Mouse (Mus musculus) kidney, adult 2 months (tissue): ENCODE results near the gene Fam19a2. TPM values are rescaled to one million over a fixed set of nuclear protein-coding genes. Genes with fewer than 3 reads are reported as not detected.

Experiments used
- DNase-seq: peaks from one replicate; pipeline ENCODE4 v3.0.0; 2021
- H3K27ac ChIP-seq: fragments of 200-500 bp; 2 replicates; pipeline ENCODE4 v1.5.1; 2012; ENCODE audit warnings: low read depth, low read length, control low read depth, inconsistent platforms; ENCODE audit not compliant: insufficient read depth
- H3K27me3 ChIP-seq: fragments of 200-500 bp; replicated peaks from 2 replicates; pipeline ENCODE4 v1.6.1; 2012; ENCODE audit warnings: mild to moderate bottlenecking, moderate library complexity, low read length, inconsistent platforms; ENCODE audit not compliant: control insufficient read depth, insufficient read depth
- H3K36me3 ChIP-seq: fragments of 200-500 bp; 2 replicates; pipeline ENCODE4 v1.6.1; 2012; ENCODE audit warnings: mild to moderate bottlenecking, moderate library complexity, low read length, inconsistent platforms; ENCODE audit not compliant: control insufficient read depth, insufficient read depth
- H3K4me1 ChIP-seq: fragments of 200-500 bp; 2 replicates; pipeline ENCODE4 v1.6.1; 2011; ENCODE audit warnings: low read length; ENCODE audit not compliant: control insufficient read depth, insufficient read depth
- H3K4me3 ChIP-seq: fragments of 200-500 bp; 2 replicates; pipeline ENCODE4 v1.5.1; 2011; ENCODE audit warnings: mild to moderate bottlenecking, low read depth, low read length, control low read depth; ENCODE audit not compliant: insufficient read depth
- CTCF ChIP-seq: fragments of 200-500 bp; conservative IDR thresholded peaks from 2 replicates; pipeline ENCODE4 v1.5.1; 2011; ENCODE audit warnings: low read depth, mild to moderate bottlenecking, control low read depth, low read length, moderate library complexity, mixed read lengths; ENCODE audit not compliant: insufficient read depth, insufficient read length
- POLR2A ChIP-seq: fragments of 200-500 bp; IDR thresholded peaks from one replicate; pipeline ENCODE4 v1.6.1; 2011; ENCODE audit warnings: low read depth, low read length, control low read depth
- WGBS: fragments of 180-500 bp; shearing (Covaris S2); methylation state at CpG from one replicate; pipeline ENCODE4 v1.1.7; 2018; 5-methylcytosine and 5-hydroxymethylcytosine counted together
- polyA plus RNA-seq: library from polyadenylated mRNA; depleted of rRNA; stranded (reverse); fragments of >200 nt; gene quantifications from 2 replicates; pipeline ENCODE4 v1.2.3, GENCODE M21; 2012; rRNA removed

The Fam19a2 gene
- polyA plus RNA-seq, 1 experiment: 0.06 TPM

DNA sequence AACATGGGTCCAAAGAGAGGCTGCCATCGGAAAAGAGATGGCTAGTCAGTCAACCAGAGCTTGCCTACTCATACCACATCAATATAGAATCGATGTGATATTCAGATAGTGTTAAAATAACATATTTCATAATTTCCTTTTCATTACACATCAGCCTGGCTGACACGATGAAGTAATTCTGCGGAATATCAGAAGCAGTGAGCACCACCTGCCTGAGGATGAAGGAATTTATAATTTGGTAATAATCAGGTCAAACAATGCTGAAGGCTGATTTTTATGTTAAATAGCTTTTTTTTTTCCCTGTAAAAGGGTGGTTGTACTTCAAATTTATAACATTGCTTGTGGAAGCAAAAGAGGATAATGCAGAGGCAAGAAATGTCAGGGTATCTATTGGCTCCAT lies 490.2 kb downstream of the Fam19a2 start:
- Histone ChIP-seq H3K4me3 (no peak overlapping the region), H3K27ac (no peak overlapping the region), H3K4me1 (no peaks in the 10 kb centered on the region), H3K27me3 (no peaks in the 10 kb centered on the region), H3K36me3 (no peaks in the 10 kb centered on the region)
- TF ChIP-seq CTCF (no peak), POLR2A (no peak)
- WGBS: 86% methylated on average over 4 of the region's 4 CpGs
- no peak for DNase-seq

GRCm38 (mm10) chr10:123789374-123789773 lies 525.6 kb downstream of the Fam19a2 start:
- no peak for DNase-seq
- Histone ChIP-seq H3K27me3 (no peaks in the 10 kb centered on the region), H3K27ac (no peak overlapping the region), H3K4me3 (no peak overlapping the region), H3K36me3 (no peaks in the 10 kb centered on the region), H3K4me1 (no peaks in the 10 kb centered on the region)
- TF ChIP-seq POLR2A: no peak
- no peak for TF ChIP-seq CTCF
- 96% methylated on average over 2 of the region's 2 CpGs for WGBS

Other genes with a start within 250 kb of the Fam19a2 start
- gene Mon2, start 187.5 kb upstream of the Fam19a2 start, polyA plus RNA-seq: 42.6 and 50.2 TPM in 2 replicates
- gene Usp15, start 67.0 kb upstream of the Fam19a2 start, polyA plus RNA-seq: 7.9 and 11.4 TPM in 2 replicates